Mouse (Mus musculus) retina, embryonic 14.5 days (tissue): ENCODE results near the gene Rnf113a1.
"Not testable (repeated sequence)": the region's sequence is repeated elsewhere in the genome, so short reads cannot be mapped to it uniquely, and the experiment has no call there.

ENCODE experiments used
- DNase-seq: peaks from one replicate; pipeline ENCODE4 v3.0.0-alpha.2; 2015; ENCODE audit warnings: low spot score

Gene Rnf113a1

GRCm38 (mm10) chrX:37191105-37191743 is at the start of gene Rnf113a1, which contains the start of gene Ndufa1:
Gene Rnf113a1, plus strand, starts transcription at chrX:37191245.
Gene Ndufa1, minus strand, starts transcription at chrX:37191163.
- DNase-seq = peak; percentile 80

DNA sequence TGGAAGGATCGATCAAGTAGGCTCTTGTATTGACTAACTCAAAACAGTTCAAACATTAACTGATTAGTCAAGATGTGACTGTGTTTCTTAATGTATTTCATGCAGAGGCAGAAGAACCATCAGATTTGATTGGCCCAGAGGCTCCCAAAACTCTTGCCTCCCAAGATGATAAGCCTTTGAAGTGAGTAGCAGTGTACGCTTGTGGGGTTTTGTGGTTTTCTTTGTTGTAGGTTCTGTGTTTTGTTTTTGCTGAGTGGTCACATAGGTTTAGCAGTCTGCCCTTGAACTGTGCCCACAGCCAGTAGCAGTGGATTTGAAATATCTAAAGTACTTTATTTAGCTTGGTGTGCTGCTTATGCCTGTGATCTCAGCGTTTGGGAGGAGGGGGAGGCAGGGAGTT is 49.3 kb upstream of the Rnf113a1 start:
- DNase-seq = no peak

- not testable (repeated sequence) for DNase-seq
Measured at GRCm38 (mm10) chrX:37144498-37144897, 46.5 kb upstream of the Rnf113a1 start.

DNA sequence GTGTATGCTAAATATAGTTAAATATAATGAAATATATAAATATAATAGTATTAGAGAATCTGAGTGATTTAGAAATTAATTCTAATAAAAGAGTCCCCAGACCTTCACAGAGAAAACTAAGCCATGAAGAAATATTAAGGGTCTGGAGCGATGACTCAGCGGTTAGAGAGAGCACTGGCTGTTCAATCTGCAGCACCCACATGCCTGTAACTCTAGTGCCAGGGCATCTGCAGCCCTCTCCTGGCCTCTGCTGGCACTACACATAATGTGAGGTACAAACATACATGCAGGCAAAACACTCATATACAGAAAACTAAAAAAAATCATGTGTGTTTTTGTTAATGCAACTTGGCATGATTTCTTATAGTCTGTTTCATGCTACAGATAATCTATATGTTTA is 46.1 kb upstream of the Rnf113a1 start:
- peak; percentile 15 for DNase-seq

DNA sequence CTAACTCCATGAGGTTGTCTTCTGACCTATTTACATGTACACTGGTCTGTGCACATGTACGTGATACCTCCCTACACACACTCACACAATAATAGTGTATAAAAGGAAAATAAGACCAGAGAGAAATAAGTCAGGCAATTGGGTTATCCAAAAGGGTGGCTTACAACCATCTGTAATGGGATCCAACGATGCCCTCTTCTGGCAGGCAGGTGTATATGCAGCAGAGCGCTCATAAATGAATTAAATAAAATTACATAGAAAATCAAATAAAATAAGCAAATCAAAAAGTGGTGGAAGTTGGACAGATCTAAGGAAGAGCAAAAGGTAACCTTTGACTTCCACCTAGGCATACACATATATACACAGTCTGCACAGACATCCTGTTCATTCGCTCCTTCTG is 33.2 kb upstream of the Rnf113a1 start:
- no peak for DNase-seq

- DNase-seq = no peak
Measured at GRCm38 (mm10) chrX:37161169-37161568, 29.9 kb upstream of the Rnf113a1 start.

DNA sequence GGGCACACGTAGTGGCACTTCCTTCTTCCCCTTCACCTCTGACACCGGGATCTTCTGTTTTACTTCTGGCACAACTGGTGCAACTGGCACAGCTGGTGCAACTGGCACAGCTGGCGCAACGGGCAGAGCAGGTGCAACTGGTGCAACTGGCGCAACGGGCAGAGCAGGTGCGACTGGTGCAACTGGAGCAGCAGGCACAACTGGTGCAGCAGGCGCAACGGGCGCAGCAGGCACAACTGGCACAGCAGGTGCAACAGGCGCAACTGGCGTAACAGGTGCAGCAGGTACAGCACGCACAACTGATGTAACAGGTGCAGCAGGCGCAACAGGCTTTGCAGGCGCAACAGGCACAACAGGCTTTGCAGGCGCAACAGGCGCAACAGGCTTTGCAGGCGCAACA is 27.9 kb upstream of the Rnf113a1 start:
- no peak for DNase-seq

DNA sequence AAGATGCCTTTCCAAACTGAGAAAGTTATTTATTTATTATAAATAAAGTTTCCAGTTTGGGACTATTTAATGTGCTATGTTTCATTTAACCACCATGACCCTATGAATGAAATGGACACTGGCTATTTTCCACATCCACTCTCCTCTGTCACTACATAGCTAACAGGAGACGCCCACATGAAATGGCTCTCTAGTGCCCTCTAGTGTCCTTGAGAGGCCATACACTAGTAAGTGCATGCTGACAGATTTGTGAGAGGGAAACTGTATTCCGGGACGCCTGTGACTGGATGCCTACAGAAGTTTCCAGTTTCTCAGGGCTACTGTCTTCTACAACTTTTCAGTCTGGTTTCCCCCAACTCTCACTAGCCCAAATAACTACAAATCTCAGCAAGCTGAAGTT is 24.0 kb upstream of the Rnf113a1 start:
- peak; percentile 67 for DNase-seq

DNA sequence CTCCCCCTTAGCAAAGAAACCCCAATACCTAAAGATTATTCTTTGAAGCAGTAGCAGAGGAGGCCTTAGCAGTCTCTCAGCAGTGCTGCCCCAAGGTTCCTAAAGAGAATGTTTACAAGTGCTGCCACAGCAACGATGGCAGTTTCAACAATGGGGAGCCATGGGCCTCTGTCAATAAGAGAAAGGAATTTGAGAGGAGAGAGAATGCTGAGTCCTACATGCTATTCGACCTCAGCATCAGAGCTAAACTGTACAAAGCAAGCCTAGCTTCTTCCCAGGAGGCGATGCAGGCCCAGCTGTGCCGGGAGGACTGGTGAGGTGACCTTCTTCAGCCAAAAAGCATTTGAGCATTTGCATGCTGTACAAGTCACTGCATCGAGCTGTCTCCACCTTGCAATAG is 22.3 kb upstream of the Rnf113a1 start, which contains the start of gene Akap14:
Gene Akap14, minus strand, starts transcription at position 101 of the 400 bp plus-strand sequence.
- no peak for DNase-seq

DNA sequence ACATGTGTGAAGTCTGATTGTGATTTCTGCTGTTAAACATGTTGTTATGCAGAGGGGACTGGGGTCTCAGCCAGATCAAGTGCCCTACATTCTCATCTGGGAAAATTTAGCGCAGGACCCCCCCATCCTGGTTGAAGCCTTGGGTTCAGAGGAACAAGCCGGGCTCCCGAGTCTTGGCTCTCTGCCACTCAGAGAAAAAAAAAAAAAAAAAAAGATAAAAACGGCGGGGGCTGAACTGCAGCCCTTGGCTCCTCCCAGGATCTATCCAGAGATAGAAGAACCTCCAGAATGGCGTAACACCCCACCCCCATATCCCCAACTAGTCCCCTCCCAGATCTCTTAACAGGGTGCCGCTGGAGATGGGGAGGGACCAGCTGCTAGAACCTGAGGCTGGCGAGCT is 6.6 kb upstream of the Rnf113a1 start:
- DNase-seq = not testable (repeated sequence)

DNA sequence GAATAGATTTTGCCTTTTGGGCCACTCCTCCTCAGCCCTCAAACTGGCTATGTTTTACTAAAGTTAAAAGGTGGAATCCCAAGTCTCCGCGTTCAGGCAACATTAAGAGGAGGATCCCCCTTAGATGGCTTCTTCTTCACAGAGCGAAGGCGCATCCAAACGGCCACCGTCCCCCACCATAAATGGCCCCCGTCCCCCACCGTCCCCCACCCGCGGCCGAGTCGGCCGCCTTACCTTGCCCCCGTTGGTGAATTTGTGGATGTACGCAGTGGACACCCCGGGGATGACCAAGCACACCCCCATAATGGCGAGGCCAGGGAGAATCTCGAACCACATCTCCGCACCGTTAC is 315 bp upstream of the Rnf113a1 start:
- no peak for DNase-seq

DNA sequence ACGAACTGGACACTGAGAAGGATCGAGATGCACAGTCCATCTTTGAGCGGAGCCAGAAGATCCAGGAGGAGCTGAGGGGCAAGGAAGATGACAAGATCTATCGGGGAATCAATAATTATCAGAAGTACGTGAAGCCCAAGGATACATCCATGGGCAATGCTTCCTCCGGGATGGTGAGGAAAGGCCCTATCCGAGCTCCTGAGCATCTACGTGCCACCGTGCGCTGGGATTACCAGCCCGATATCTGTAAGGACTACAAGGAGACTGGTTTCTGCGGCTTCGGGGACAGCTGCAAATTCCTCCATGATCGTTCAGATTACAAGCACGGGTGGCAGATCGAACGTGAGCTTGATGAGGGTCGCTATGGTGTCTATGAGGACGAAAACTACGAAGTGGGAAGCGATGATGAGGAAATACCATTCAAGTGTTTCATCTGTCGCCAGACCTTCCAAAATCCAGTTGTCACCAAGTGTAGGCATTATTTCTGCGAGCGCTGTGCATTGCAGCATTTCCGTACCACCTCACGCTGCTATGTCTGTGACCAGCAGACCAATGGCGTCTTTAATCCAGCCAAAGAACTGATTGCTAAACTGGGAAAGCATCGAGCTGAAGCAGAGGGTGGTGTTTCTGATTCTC is 817 bp downstream of the Rnf113a1 start:
- DNase-seq = peak; percentile 24

- no peak for DNase-seq
Measured at GRCm38 (mm10) chrX:37198676-37199075, 7.6 kb downstream of the Rnf113a1 start.

DNA sequence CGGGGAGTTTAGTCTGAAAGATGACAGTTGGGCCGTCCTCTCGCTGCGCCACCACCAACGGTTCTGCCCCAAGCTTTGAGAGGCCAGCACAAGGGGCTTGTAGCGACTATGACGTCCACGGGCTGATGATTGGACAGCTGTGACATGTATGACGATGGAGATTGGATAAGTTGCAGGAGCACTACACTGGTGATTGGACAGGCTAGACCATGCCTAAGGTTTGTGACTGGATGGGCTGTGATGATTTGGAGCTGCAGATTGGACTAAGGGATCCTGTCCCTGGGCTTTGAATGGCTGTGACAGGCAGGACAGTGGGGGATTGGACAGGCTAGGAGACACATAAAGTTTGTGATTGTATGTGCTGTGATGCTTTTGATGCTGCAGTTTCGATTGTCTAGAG is 19.9 kb downstream of the Rnf113a1 start, which contains the start of gene Gm9:
Gene Gm9, minus strand, starts transcription at position 101 of the 400 bp plus-strand sequence.
- no peak for DNase-seq

GRCm38 (mm10) chrX:37222158-37222557 is 31.1 kb downstream of the Rnf113a1 start, which contains the start of gene Rhox1:
Gene Rhox1, minus strand, starts transcription at chrX:37222258.
- not testable (repeated sequence) for DNase-seq
